Mouse (Mus musculus): ENCODE data around the gene Bcl2.

DNA sequence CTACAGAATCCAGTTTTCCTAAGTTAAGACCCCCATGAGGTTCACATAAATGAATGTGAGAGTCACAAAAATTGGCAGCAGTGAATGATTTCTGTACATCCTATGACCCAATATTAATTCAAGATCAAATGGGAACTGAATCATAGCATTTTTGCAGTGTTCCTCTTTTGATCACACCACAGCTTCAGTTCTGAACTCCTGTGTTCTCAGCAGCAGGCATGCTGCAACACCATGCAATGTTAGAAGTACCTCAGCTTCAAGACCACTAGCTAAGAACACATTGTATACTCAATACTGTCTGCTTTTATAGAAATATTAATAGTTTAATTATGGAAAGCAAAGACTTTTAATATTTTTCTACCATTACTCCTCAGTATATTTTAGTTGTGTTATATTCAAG is 85.8 kb downstream of the Bcl2 start:
- TF ChIP-seq CTCF (IDR thresholded peaks at IDR 0.05; ENCODE audit: low read depth) = no peak
- TF ChIP-seq EP300 (optimal IDR thresholded peaks at IDR 0.05) = no peak

All from stomach, postnatal 0 days (tissue).